Mouse (Mus musculus): Measurements from ENCODE around the gene Serpinb3d. TPM values are rescaled to one million over a fixed set of nuclear protein-coding genes. Genes with fewer than 3 reads are reported as not detected.
"Not testable (repeated sequence)": the region's sequence is repeated elsewhere in the genome, so short reads cannot be mapped to it uniquely, and the experiment has no call there.

Serpinb3d gene
- not detected in 2 replicates for total RNA-seq (2015)
- total RNA-seq (2017), result not detected in 2 replicates

DNA sequence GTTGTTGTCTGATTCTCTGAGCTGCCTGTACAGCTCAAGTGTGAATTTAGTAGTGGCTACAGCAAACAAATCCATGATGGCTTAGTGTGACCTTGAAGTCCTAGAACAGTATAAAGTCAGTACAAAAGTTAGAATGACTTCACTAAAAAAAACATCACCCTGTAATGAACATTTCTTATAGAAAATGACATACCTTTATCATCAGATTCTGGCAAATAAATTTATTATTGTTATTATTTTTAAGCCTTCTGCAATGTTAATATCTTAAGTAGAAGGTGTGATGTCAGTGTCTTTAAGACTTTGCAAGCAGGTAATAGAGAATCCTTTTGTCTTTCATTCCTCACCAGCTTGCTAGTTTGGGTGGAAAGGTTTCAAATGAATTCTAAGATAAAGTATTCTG, at the start of gene Serpinb3d:
Gene Serpinb3d, minus strand, starts transcription at position 101 of the 400 bp plus-strand sequence.
- no peak for ATAC-seq (replicated peaks; ENCODE audit: poor library complexity)

DNA sequence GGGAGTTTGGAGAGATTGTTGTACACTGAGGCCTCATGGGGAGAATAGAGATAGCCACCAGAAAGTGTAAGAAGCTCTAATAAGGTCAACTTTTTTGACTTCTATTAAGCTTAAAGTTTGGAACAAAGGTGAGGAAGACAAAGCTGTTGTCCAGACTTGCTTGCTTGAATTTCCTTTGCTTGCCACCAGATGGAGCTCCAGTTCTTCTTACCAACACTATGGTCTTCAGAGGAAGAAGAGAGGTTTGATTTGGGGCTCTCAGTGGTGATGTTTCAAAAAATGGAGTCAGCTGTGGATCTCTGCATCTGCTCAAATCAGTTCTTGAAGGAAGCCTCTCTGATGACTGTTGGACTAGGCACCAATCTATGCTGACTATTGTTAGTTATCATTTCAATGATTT, 44.1 kb upstream of the Serpinb3d start:
- ATAC-seq (replicated peaks; ENCODE audit: poor library complexity), result peak; percentile 90

DNA sequence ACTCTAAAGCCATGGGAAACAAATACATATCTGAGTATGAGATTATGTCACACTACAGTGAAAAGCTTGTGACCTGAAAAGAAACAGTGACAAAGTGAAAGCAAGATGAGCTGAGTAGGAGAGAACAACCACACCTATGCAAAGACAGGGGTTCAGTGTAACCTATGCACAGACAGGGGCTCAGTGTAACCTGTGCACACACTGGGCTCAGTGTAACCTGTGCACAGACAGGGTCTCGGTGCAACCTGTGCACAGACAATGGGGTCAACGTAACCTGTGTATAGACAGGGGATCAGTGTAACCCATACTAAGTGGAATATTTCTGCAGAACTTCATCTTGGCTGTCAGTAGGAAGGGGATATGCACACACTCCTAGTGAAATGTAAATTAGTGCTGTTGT, 15.1 kb upstream of the Serpinb3d start:
- ATAC-seq (replicated peaks; ENCODE audit: poor library complexity), result no peak

DNA sequence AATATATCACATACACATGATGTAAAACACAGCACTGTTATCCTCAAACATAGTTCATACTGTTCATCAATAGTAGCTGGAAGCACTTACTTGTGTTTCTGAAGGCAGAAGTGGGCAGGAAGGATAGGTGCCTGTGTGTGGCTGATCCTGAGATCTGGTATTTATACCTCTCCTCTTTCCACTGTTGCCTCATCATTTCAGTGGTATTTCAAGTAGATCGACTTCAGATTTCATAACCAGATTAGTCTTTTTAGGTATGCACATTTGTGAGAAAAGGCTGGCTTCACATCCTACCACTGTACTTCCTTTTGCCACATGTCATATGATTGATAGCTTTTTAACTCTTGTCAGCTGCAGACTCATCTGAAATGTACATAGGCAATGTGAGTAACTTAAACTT, 31.1 kb downstream of the Serpinb3d start, which contains the start of gene Serpinb3a:
Gene Serpinb3a, minus strand, starts transcription at position 101 of the 400 bp plus-strand sequence.
- no peak for ATAC-seq (replicated peaks; ENCODE audit: poor library complexity)

DNA sequence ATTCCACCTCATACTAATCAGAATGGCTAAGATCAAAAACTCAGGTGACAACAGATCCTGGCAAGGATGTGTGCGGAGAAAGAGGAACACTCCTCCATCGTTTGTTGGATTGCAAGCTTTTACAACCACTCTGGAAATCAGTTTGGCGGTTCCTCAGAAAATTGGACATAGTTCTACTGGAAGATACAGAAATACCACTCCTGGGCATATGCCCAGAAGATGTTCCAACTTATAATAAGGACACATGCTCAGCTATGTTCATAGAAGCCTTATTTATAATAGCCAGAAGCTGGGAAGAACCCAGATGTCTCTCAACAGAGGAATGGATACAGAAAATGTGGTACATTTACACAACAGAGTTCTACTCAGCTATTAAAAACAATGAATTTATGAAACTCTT, 49.1 kb downstream of the Serpinb3d start:
- not testable (repeated sequence) for ATAC-seq (replicated peaks; ENCODE audit: poor library complexity)

Other genes starting within 250 kb of the Serpinb3d start
- gene Serpinb5, start 222.3 kb downstream of the Serpinb3d start, total RNA-seq (2015), result not detected in 2 replicates
- not detected in 2 replicates for gene Serpinb5, start 222.3 kb downstream of the Serpinb3d start, total RNA-seq (2017)
- gene Serpinb12, start 149.1 kb downstream of the Serpinb3d start, total RNA-seq (2015), result 0.24 TPM in 1 of 2 replicates, not detected in the other
- not detected in 2 replicates for gene Serpinb12, start 149.1 kb downstream of the Serpinb3d start, total RNA-seq (2017)
- gene Serpinb13, start 102.5 kb downstream of the Serpinb3d start, total RNA-seq (2015), result not detected in 2 replicates
- gene Serpinb13, start 102.5 kb downstream of the Serpinb3d start, total RNA-seq (2017), result not detected in 2 replicates
- not detected in 2 replicates for gene Serpinb3a, start 31.2 kb downstream of the Serpinb3d start, total RNA-seq (2015)
- not detected in 2 replicates for gene Serpinb3a, start 31.2 kb downstream of the Serpinb3d start, total RNA-seq (2017)
- not detected in 2 replicates for gene Serpinb3b, start 194.9 kb upstream of the Serpinb3d start, total RNA-seq (2015)
- gene Serpinb3b, start 194.9 kb upstream of the Serpinb3d start, total RNA-seq (2017), result not detected in 2 replicates
- gene Serpinb3c, start 194.9 kb upstream of the Serpinb3d start, total RNA-seq (2015), result not detected in 2 replicates
- gene Serpinb3c, start 194.9 kb upstream of the Serpinb3d start, total RNA-seq (2017), result not detected in 2 replicates

All from megakaryocyte progenitor cell, adult 5-6 weeks (primary cell).